Mouse (Mus musculus): ENCODE results near the gene Snorc. TPM values are rescaled to one million over a fixed set of nuclear protein-coding genes. Genes with fewer than 3 reads are reported as not detected.

Gene Snorc
- polyA plus RNA-seq, 1 experiment: not detected

DNA sequence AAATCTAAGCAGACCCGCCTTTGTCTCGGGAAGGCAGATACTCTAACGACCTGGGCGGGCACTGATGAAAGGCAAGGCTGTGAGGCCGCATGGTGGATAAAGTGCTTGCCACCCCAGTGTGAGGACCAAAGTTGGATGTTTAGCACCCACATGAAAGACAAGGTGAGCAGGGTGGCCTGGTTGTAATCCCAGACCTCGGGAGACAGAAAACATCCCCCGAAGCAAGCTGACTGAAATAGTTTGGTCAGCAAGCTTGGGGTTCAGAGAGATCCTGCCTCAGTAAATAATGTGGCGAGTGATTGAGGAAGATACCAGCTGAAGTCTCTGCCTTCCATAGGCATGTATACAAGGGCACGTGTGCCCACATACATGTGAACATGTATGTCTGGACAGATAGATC lies 2.6 kb upstream of the Snorc start:
- Histone ChIP-seq H3K4me1 (ENCODE audit: control insufficient read depth, insufficient read depth, low read length) (peaks cover 4% of the 10 kb centered on the region; the same call in 1 of the 2 replicates), H3K4me3 (ENCODE audit: insufficient read depth, low read depth, low read length) (no peak overlapping the region), H3K36me3 (ENCODE audit: control insufficient read depth, insufficient read depth, low read length) (no peaks in the 10 kb centered on the region), H3K27ac (ENCODE audit: insufficient read depth, low read depth, low read length) (no peak overlapping the region; the same call in 1 of the 2 replicates), H3K27me3 (replicated peaks; ENCODE audit: control insufficient read depth, insufficient read depth, low read length) (no peaks in the 10 kb centered on the region)
- 45% methylated on average over 9 of the region's 9 CpGs for WGBS
- no peak for TF ChIP-seq CTCF (conservative IDR thresholded peaks at IDR 0.05; ENCODE audit: insufficient read depth, insufficient read length, low read depth, low read length)
- no peak for TF ChIP-seq POLR2A (IDR thresholded peaks at IDR 0.05; ENCODE audit: low read depth, low read length)
- no peak for DNase-seq

DNA sequence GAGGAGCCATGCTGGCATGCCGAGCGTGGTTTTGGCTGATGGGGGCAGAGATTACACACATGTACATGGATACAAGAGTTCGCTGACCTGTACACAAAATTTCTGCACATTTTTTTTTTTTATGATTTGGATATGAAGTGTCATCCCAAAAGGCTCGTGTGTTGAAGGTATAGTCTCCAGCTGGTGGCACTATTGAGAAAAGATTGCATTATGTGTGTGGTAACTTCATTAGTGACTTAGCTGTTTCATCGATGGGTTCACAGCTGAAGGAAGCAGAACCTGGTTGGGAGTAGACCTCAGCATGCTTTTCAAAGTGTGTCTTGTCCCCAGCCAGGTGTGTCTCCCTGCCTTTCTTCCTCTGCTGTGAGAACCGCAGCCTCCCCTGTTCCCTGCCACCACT lies 1.8 kb upstream of the Snorc start:
- TF ChIP-seq POLR2A (IDR thresholded peaks at IDR 0.05; ENCODE audit: low read depth, low read length): no peak
- no peak for TF ChIP-seq CTCF (conservative IDR thresholded peaks at IDR 0.05; ENCODE audit: insufficient read depth, insufficient read length, low read depth, low read length)
- peaks cover 9% of the 10 kb centered on the region; the same call in 1 of the 2 replicates for H3K4me1 ChIP-seq (ENCODE audit: control insufficient read depth, insufficient read depth, low read length)
- 61% methylated on average over 6 of the region's 6 CpGs for WGBS
- H3K27ac ChIP-seq (ENCODE audit: insufficient read depth, low read depth, low read length): no peak overlapping the region
- H3K27me3 ChIP-seq (replicated peaks; ENCODE audit: control insufficient read depth, insufficient read depth, low read length): no peaks in the 10 kb centered on the region
- no peak overlapping the region for H3K4me3 ChIP-seq (ENCODE audit: insufficient read depth, low read depth, low read length)
- H3K36me3 ChIP-seq (ENCODE audit: control insufficient read depth, insufficient read depth, low read length): no peaks in the 10 kb centered on the region
- no peak for DNase-seq

DNA sequence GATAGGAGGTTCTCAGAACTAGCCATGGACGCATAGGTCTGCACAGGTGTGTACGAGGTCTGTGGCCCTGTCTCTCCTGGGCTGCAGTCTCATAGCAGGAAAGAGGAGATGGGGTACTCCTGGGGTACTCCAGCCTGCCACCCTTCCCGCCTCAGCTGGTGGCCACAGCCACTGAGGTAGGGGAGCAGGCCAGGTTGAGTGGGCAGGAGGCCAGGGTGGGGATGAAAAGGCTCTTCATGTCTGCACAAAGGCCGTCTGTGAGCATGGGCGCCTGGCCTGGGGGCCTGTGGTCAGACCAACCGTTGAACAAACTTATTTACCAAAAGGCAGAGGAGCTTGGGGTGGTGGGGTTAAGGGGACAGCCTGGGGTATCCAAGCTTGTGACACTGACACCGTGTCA lies 1.8 kb downstream of the Snorc start:
- H3K4me1 ChIP-seq (ENCODE audit: control insufficient read depth, insufficient read depth, low read length): peaks cover 9% of the 10 kb centered on the region; the same call in 1 of the 2 replicates
- TF ChIP-seq POLR2A (IDR thresholded peaks at IDR 0.05; ENCODE audit: low read depth, low read length): no peak
- no peak for TF ChIP-seq CTCF (conservative IDR thresholded peaks at IDR 0.05; ENCODE audit: insufficient read depth, insufficient read length, low read depth, low read length)
- no peak overlapping the region for H3K27ac ChIP-seq (ENCODE audit: insufficient read depth, low read depth, low read length)
- DNase-seq: no peak
- no peaks in the 10 kb centered on the region for H3K36me3 ChIP-seq (ENCODE audit: control insufficient read depth, insufficient read depth, low read length)
- no peak overlapping the region for H3K4me3 ChIP-seq (ENCODE audit: insufficient read depth, low read depth, low read length)
- 75% methylated on average over 7 of the region's 7 CpGs for WGBS
- H3K27me3 ChIP-seq (replicated peaks; ENCODE audit: control insufficient read depth, insufficient read depth, low read length): no peaks in the 10 kb centered on the region

DNA sequence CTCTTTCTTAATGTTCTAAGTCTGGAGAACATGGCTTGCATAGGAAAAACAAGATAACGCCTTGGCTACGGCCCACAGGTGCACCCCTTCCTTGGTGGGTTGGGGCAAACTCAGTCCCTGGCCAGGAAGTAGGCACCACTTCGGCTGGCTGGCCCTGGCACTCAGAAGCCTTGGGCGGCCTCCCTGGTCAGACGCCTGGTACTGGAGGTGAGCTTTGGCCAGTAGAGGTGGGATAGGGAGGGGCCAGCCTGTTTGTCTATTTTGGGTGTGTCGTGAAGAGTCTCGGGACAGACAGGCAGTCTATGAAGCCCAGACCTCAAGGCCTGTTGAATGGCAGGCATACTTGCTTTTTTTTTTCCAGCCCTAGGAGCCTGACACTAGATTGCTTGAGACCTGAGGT lies 2.5 kb downstream of the Snorc start:
- TF ChIP-seq CTCF (conservative IDR thresholded peaks at IDR 0.05; ENCODE audit: insufficient read depth, insufficient read length, low read depth, low read length) (no peak), POLR2A (IDR thresholded peaks at IDR 0.05; ENCODE audit: low read depth, low read length) (no peak)
- Histone ChIP-seq H3K27me3 (replicated peaks; ENCODE audit: control insufficient read depth, insufficient read depth, low read length) (no peaks in the 10 kb centered on the region), H3K36me3 (ENCODE audit: control insufficient read depth, insufficient read depth, low read length) (no peaks in the 10 kb centered on the region), H3K27ac (ENCODE audit: insufficient read depth, low read depth, low read length) (no peak overlapping the region), H3K4me3 (ENCODE audit: insufficient read depth, low read depth, low read length) (no peak overlapping the region), H3K4me1 (ENCODE audit: control insufficient read depth, insufficient read depth, low read length) (peaks cover 9% of the 10 kb centered on the region; the same call in 1 of the 2 replicates)
- DNase-seq: peak; percentile 85
- 56% methylated on average over 7 of the region's 7 CpGs for whole genome bisulfite sequencing

DNA sequence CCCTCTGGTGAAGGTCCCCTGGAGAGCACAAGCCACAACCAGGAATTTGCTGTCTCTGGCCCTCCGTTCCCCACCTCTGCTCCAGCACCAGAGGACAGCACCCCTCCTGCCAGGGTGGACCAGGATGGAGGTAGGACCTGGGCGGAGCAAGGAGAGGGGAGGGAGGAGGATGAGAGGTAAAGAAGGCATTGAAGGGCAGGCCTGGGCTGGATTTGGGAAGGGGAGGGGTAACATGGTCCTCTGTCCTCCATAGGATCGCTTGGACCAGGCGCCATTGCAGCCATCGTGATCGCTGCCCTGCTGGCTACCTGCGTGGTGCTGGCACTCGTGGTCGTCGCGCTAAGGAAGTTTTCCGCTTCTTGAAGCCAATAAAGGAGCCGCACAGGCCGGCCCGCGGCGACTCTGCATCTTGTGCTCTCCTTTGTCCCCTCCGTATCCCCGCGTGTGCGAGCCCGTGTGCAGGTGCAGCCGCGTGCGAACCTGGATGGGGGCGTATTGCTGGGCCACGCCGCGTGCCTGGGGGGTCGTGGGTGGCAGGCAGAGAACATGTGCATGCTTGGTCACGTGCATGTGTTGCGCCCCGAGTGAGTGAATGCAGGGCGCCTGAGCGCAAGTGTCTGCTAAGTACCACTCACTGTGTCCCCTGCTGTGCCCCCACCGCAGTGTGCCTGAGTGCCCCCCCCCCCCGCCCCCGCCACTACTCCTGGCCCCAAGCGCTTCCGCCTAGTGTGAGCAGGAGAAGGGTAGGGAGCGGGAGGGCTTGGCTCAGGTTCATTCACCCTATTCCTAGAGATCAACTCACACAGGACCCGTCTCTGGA lies 5.2 kb downstream of the Snorc start:
- TF ChIP-seq CTCF (conservative IDR thresholded peaks at IDR 0.05; ENCODE audit: insufficient read depth, insufficient read length, low read depth, low read length) (no peak), POLR2A (IDR thresholded peaks at IDR 0.05; ENCODE audit: low read depth, low read length) (no peak)
- Histone ChIP-seq H3K36me3 (ENCODE audit: control insufficient read depth, insufficient read depth, low read length) (no peaks in the 10 kb centered on the region), H3K4me1 (ENCODE audit: control insufficient read depth, insufficient read depth, low read length) (peaks cover 9% of the 10 kb centered on the region; the same call in 1 of the 2 replicates), H3K4me3 (ENCODE audit: insufficient read depth, low read depth, low read length) (no peak overlapping the region), H3K27me3 (replicated peaks; ENCODE audit: control insufficient read depth, insufficient read depth, low read length) (no peaks in the 10 kb centered on the region), H3K27ac (ENCODE audit: insufficient read depth, low read depth, low read length) (no peak overlapping the region)
- WGBS: 7% methylated on average over 42 of the region's 42 CpGs
- no peak for DNase-seq

DNA sequence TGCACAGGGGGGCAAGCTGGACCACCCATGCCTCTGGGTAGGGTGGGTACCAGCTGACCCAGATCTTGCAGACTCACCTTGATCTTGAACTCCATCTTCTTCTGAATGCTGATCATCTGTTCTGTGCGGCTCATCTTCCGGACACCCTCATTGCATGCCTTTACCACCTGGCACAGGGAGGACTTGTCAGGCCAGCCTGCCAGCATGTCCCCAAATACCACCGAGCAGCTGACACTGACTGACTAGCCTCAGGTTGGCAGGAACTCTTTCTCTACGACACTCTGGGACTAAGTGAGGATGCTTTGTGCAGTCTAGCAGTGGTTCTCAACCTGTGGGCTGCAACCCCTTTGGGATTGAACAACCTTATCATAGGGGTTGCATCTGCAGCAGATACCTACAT lies 12.5 kb downstream of the Snorc start:
- H3K4me1 ChIP-seq (ENCODE audit: control insufficient read depth, insufficient read depth, low read length): no peaks in the 10 kb centered on the region
- TF ChIP-seq POLR2A (IDR thresholded peaks at IDR 0.05; ENCODE audit: low read depth, low read length) (no peak), CTCF (conservative IDR thresholded peaks at IDR 0.05; ENCODE audit: insufficient read depth, insufficient read length, low read depth, low read length) (no peak)
- no peak for DNase-seq
- no peak overlapping the region for H3K27ac ChIP-seq (ENCODE audit: insufficient read depth, low read depth, low read length)
- WGBS: 87% methylated on average over 4 of the region's 4 CpGs
- no peaks in the 10 kb centered on the region for H3K27me3 ChIP-seq (replicated peaks; ENCODE audit: control insufficient read depth, insufficient read depth, low read length)
- no peaks in the 10 kb centered on the region for H3K36me3 ChIP-seq (ENCODE audit: control insufficient read depth, insufficient read depth, low read length)
- H3K4me3 ChIP-seq (ENCODE audit: insufficient read depth, low read depth, low read length): no peak overlapping the region

DNA sequence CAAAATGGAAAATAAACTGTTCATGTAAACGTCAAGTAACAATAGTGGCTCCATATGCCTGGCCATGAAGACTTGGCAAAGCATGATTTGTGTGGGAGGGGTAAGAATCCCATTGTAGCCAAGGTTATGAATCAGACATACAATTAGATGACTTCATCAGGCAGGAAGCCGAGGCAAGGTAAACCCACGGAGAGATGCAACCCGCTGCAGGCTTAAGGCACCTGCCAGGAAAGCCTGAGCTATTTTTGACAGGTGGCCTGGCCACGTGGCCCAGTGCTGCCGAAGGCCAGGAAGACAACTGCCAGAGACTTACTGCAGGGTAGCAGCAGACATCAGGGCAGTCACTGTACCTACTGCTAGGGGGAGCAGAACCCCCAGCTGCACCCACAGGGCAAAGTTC lies 16.3 kb downstream of the Snorc start:
- TF ChIP-seq CTCF (conservative IDR thresholded peaks at IDR 0.05; ENCODE audit: insufficient read depth, insufficient read length, low read depth, low read length): no peak
- DNase-seq: no peak
- H3K27me3 ChIP-seq (replicated peaks; ENCODE audit: control insufficient read depth, insufficient read depth, low read length): no peaks in the 10 kb centered on the region
- 68% methylated on average over 6 of the region's 6 CpGs for WGBS
- no peaks in the 10 kb centered on the region for H3K4me1 ChIP-seq (ENCODE audit: control insufficient read depth, insufficient read depth, low read length)
- no peak overlapping the region for H3K27ac ChIP-seq (ENCODE audit: insufficient read depth, low read depth, low read length)
- H3K4me3 ChIP-seq (ENCODE audit: insufficient read depth, low read depth, low read length): no peak overlapping the region
- H3K36me3 ChIP-seq (ENCODE audit: control insufficient read depth, insufficient read depth, low read length): no peaks in the 10 kb centered on the region

All from kidney, adult 2 months (tissue).